Mouse (Mus musculus) heart, embryonic 10.5 days (tissue): ENCODE results near the gene Sspo. TPM values are rescaled to one million over a fixed set of nuclear protein-coding genes. Genes with fewer than 3 reads are reported as not detected.
"Not testable (repeated sequence)": the region's sequence is repeated elsewhere in the genome, so short reads cannot be mapped to it uniquely, and the experiment has no call there.

Experiments used
- DNase-seq: peaks from one replicate; pipeline ENCODE4 v3.0.0-alpha.2; 2017; ENCODE audit warnings: low spot score
- H3K27ac ChIP-seq: fragments of 300-500 bp; sonication (generic); 2 replicates; pipeline ENCODE4 v1.5.1; 2016; ENCODE audit warnings: mild to moderate bottlenecking
- H3K27me3 ChIP-seq: fragments of 300-500 bp; sonication (generic); 2 replicates; pipeline ENCODE4 v1.6.1; 2016; ENCODE audit warnings: mild to moderate bottlenecking; ENCODE audit not compliant: poor library complexity, insufficient read depth, severe bottlenecking
- H3K36me3 ChIP-seq: fragments of 300-500 bp; sonication (generic); 2 replicates; pipeline ENCODE4 v1.6.1; 2016; ENCODE audit warnings: mild to moderate bottlenecking, moderate library complexity
- H3K4me1 ChIP-seq: fragments of 300-500 bp; sonication (generic); 2 replicates; pipeline ENCODE4 v1.6.1; 2016; ENCODE audit warnings: mild to moderate bottlenecking
- H3K4me3 ChIP-seq: fragments of 300-500 bp; sonication (generic); 2 replicates; pipeline ENCODE4 v1.5.1; 2016; ENCODE audit warnings: mild to moderate bottlenecking, moderate library complexity
- H3K9me3 ChIP-seq: fragments of 300-500 bp; sonication (generic); 2 replicates; pipeline ENCODE4 v1.6.1; 2016; ENCODE audit warnings: mild to moderate bottlenecking, moderate library complexity
- WGBS: fragments of 180-500 bp; shearing (Covaris S2); methylation state at CpG from one replicate; pipeline ENCODE4 v1.1.7; 2016; 5-methylcytosine and 5-hydroxymethylcytosine counted together
- polyA plus RNA-seq: library from polyadenylated mRNA; unstranded; fragments of >200 nt; fragmentation: Nextera tagmentation; extraction: Ambion mirVana; gene quantifications from 2 replicates; pipeline ENCODE4 v1.2.1, GENCODE M21; 2016

Sspo gene
- polyA plus RNA-seq, 1 experiment from 2014 or later = 0.15 TPM

DNA sequence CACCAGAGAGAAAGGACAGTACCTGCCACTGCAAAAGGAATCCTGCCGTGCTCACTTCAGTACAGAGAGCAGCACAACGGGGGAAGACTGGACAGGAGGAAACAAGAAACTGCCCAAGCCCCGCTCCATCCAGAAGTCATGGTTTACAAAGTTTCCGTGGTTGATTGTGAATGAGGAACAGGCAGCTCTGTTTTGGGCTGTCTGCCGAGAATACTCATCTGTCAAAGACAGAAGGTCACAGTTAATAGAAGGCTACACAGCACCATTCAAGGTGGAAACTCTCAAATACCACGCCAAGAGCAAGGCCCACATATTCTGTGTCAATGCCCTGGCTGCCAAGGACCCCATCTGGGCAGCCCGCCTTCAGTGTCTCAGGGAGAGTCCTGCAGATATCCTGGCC, 63.8 kb downstream of the Sspo start:
- no peak overlapping the region for H3K27ac ChIP-seq
- DNase-seq = no peak
- H3K36me3 ChIP-seq = peaks cover 60% of the 10 kb centered on the region
- no peaks in the 10 kb centered on the region for H3K4me1 ChIP-seq
- no peak overlapping the region for H3K4me3 ChIP-seq
- H3K27me3 ChIP-seq = no peaks in the 10 kb centered on the region
- no peaks in the 10 kb centered on the region for H3K9me3 ChIP-seq
- 90% methylated on average over 7 of the region's 7 CpGs for WGBS

DNA sequence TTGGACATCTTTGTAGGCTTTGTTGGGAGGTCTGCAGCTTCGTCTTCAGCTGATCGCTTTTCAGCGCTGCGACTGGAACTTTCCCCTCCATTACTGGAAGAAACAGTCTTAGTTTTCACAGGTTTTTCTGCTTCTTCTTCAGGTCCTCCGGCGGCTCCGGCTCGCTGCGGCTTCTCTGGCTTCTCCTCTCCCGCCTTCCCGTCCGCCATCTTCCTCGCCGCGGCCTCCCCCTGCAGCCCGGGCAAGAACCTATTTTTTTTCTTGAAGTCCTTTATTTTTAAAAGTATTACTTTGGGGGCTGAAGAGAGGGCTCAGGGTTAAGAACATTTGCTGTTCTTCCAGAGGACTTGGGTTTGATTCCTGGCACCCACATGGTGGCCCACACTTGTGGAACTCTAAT, 76.9 kb downstream of the Sspo start:
- not testable (repeated sequence) for H3K4me3 ChIP-seq, DNase-seq, H3K36me3 ChIP-seq, H3K27me3 ChIP-seq, H3K4me1 ChIP-seq, H3K27ac ChIP-seq, H3K9me3 ChIP-seq
- 96% methylated on average over 16 of the region's 16 CpGs for WGBS

DNA sequence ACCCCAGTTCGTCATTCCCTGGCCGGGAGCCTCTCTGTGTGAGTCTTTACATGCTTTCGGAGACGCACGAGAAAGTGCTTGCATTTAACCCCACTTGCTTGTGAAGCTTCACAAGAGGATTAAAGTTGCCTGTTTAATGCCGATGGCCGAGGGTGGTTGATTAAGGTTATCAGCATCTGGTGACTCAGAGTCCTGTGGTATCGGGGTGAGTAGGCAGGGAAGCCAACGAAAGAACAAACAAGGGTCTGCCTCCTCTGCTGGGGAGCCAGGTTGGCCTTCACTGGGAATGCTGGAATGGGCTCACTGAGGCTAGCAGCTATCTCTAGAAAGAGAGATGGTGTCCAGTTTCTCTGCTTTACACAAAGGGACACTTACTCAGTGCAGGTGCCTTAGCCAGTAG, 79.9 kb downstream of the Sspo start:
- H3K36me3 ChIP-seq = peaks cover 13% of the 10 kb centered on the region
- H3K4me3 ChIP-seq = no peak overlapping the region
- H3K27ac ChIP-seq = 0 out of 2 replicates have a peak overlapping the region, but pooled peaks have one; percentile 6
- H3K4me1 ChIP-seq = peaks cover 8% of the 10 kb centered on the region; the same call in 1 of the 2 replicates
- no peaks in the 10 kb centered on the region for H3K27me3 ChIP-seq
- peak; percentile 57 for DNase-seq
- no peaks in the 10 kb centered on the region for H3K9me3 ChIP-seq
- 64% methylated on average over 9 of the region's 9 CpGs for WGBS

GRCm38 (mm10) chr6:48529261-48529660, 81.2 kb downstream of the Sspo start:
- Histone ChIP-seq H3K36me3 (peaks cover 13% of the 10 kb centered on the region), H3K4me3 (no peak overlapping the region)
- no peak for DNase-seq

GRCm38 (mm10) chr6:48529871-48530440, 81.9 kb downstream of the Sspo start:
- Histone ChIP-seq H3K4me1 (peaks cover 8% of the 10 kb centered on the region; the same call in 1 of the 2 replicates), H3K9me3 (no peaks in the 10 kb centered on the region), H3K27me3 (no peaks in the 10 kb centered on the region; the same call in 1 of the 2 replicates), H3K4me3 (no peak overlapping the region), H3K27ac (peak overlapping the region; percentile 8; the same call in 1 of the 2 replicates), H3K36me3 (peaks cover 13% of the 10 kb centered on the region)
- 85% methylated on average over 16 of the region's 16 CpGs for WGBS
- DNase-seq = no peak

More at GRCm38 (mm10) chr6:48529261-48529660, 81.2 kb downstream of the Sspo start:
- Histone ChIP-seq H3K9me3 (no peaks in the 10 kb centered on the region), H3K27ac (no peak overlapping the region), H3K4me1 (peaks cover 8% of the 10 kb centered on the region; the same call in 1 of the 2 replicates), H3K27me3 (no peaks in the 10 kb centered on the region)
- WGBS = 69% methylated on average over 14 of the region's 14 CpGs

GRCm38 (mm10) chr6:48530862-48531261, 82.8 kb downstream of the Sspo start:
- Histone ChIP-seq H3K27ac (no peak overlapping the region), H3K36me3 (peaks cover 8% of the 10 kb centered on the region), H3K27me3 (no peaks in the 10 kb centered on the region; the same call in 1 of the 2 replicates), H3K4me3 (no peak overlapping the region), H3K9me3 (no peaks in the 10 kb centered on the region), H3K4me1 (peaks cover 8% of the 10 kb centered on the region; the same call in 1 of the 2 replicates)
- DNase-seq = no peak
- 52% methylated on average over 2 of the region's 2 CpGs for WGBS

- Histone ChIP-seq H3K36me3 (peaks cover 7% of the 10 kb centered on the region; the same call in 1 of the 2 replicates), H3K9me3 (no peaks in the 10 kb centered on the region), H3K4me1 (peaks cover 23% of the 10 kb centered on the region), H3K4me3 (no peak overlapping the region), H3K27ac (no peak overlapping the region), H3K27me3 (no peaks in the 10 kb centered on the region; the same call in none of the 2 replicates)
- no peak for DNase-seq
- WGBS = 86% methylated on average over 2 of the region's 2 CpGs
Measured at GRCm38 (mm10) chr6:48533475-48533874, 85.4 kb downstream of the Sspo start.

DNA sequence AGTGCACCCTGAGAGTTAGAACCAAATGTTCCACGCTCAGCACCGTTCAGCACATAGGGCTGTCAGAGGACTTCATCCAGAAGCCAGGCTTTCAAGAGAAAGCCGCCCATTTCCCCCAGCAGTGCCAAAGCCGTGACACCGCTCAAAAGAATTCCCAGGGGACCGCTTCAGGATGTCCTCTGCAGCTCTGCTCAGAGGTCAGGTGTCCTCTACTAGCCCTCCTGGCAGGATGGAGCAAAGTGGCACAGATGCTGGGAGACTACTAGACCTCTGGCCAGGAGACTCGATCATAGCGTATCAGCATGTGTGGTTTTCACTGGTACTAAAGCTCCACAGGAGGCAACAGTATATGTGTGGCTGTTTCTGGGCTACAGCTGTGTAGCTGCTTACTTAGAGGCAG, 86.9 kb downstream of the Sspo start:
- H3K9me3 ChIP-seq = no peaks in the 10 kb centered on the region
- no peak for DNase-seq
- 77% methylated on average over 8 of the region's 8 CpGs for WGBS
- H3K4me3 ChIP-seq = no peak overlapping the region
- peaks cover 7% of the 10 kb centered on the region; the same call in 1 of the 2 replicates for H3K36me3 ChIP-seq
- H3K4me1 ChIP-seq = peaks cover 24% of the 10 kb centered on the region
- H3K27me3 ChIP-seq = no peaks in the 10 kb centered on the region; the same call in none of the 2 replicates
- H3K27ac ChIP-seq = no peak overlapping the region

DNA sequence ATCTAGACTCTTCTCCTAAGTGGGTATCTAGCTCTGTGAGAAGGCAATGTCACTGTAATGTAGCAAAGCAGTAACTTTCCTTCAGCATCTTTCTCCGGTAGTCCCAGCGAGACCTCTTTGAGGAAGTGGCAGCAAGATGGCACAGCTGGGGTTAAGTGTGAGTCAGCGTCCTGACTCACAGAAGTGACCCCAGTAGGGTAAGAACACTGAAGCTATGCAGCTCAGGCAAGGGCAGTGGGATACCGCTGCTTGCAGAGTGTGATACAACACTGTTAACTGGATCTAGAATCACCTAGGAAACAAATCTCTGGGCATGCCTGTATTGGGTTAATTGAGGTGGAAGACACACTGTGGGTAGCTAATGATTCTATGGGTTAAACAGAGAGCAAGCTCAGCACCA, 88.1 kb downstream of the Sspo start:
- WGBS = 62% methylated on average over 4 of the region's 4 CpGs
- H3K4me1 ChIP-seq = peaks cover 28% of the 10 kb centered on the region

GRCm38 (mm10) chr6:48537105-48537954, 89.3 kb downstream of the Sspo start, which contains the start of gene Atp6v0e2:
Atp6v0e2 (plus strand) TSS chr6:48537615.
- Histone ChIP-seq H3K4me3 (peak within 1 kb of the TSS; percentile 62), H3K9me3 (no peaks in the 10 kb centered on the region), H3K27me3 (no peaks in the 10 kb centered on the region; the same call in none of the 2 replicates), H3K36me3 (peaks cover 6% of the 10 kb centered on the region; the same call in 1 of the 2 replicates), H3K27ac (peak within 1 kb of the TSS; percentile 81), H3K4me1 (peaks cover 36% of the 10 kb centered on the region)
- peak; percentile 87 for DNase-seq
- WGBS = 6% methylated on average over 38 of the region's 38 CpGs

More for the DNA sequence above, 88.1 kb downstream of the Sspo start:
- DNase-seq = no peak
- H3K27me3 ChIP-seq = no peaks in the 10 kb centered on the region; the same call in none of the 2 replicates
- peaks cover 10% of the 10 kb centered on the region; the same call in 1 of the 2 replicates for H3K36me3 ChIP-seq
- H3K9me3 ChIP-seq = no peaks in the 10 kb centered on the region
- no peak overlapping the region for H3K27ac ChIP-seq
- H3K4me3 ChIP-seq = no peak overlapping the region

DNA sequence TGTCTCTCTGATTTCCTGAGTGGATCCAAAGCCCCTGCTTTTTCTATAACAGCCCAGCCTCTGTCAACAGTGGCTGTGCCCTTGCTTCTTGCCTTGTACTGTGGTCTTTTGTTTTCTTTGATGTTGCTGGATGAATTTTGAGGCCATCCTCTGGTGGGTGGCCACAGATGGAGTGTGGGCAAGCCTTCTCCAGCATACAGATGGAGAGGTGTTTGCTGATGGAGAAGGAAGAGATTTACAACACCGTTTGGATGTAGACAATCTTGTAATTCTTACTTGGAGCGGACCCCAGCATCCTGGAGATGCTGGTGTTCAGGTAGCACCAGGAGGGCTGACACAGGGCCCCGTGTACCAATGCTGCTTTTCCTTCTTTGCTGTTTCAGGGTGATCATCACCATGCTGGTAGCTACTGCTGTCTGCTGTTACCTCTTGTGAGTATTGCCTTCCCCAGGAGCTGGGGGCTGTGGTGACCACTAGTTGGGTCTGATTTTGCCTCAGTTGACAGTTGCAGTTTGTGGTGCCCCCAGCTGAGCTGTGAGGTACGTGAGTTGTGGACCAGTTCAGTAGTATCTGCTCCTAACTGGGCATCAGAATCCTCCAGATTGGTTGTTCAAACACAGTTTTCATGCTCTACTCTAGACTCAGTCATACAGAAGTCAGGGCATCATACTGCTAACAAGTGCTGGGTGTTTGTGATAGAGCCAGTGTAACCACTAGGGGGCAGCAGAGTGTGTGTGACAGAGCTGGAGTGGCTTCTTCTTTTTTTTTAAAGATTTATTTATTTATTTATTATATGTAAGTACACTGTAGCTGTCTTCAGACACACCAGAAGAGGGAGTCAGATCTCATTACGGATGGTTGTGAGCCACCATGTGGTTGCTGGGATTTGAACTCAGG, 91.1 kb downstream of the Sspo start:
- H3K9me3 ChIP-seq = no peaks in the 10 kb centered on the region
- H3K27ac ChIP-seq = no peak overlapping the region
- no peak overlapping the region for H3K4me3 ChIP-seq
- H3K36me3 ChIP-seq = 0 out of 2 replicates have a peak, but pooled peaks cover 3% of the 10 kb centered on the region
- peaks cover 39% of the 10 kb centered on the region for H3K4me1 ChIP-seq
- no peak for DNase-seq
- no peaks in the 10 kb centered on the region; the same call in none of the 2 replicates for H3K27me3 ChIP-seq
- WGBS = 67% methylated on average over 5 of the region's 5 CpGs

DNA sequence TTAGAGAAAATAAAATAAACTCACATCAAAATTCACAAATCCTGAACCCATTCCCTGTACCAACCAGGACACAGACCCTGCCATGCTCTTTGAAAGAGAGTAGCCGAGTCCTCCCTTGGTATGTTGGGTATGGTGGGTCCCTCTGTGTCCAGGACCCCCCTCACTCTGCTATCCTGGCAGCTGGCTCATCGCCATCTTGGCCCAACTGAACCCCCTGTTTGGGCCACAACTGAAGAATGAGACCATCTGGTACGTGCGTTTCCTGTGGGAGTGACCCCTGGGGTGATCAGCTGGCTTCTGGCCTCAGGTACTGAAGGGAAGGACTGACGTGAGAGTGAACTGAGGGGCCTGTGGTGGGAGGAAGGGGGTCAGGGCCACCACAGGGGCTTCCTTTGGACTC, 91.8 kb downstream of the Sspo start:
- Histone ChIP-seq H3K27ac (no peak overlapping the region), H3K4me3 (no peak overlapping the region), H3K4me1 (peaks cover 39% of the 10 kb centered on the region), H3K36me3 (0 out of 2 replicates have a peak, but pooled peaks cover 3% of the 10 kb centered on the region), H3K27me3 (no peaks in the 10 kb centered on the region; the same call in none of the 2 replicates), H3K9me3 (no peaks in the 10 kb centered on the region)
- no peak for DNase-seq
- 70% methylated on average over 5 of the region's 5 CpGs for WGBS
